Mouse (Mus musculus) liver, embryonic 14.5 days (tissue): Measurements from ENCODE around the gene Ostf1. TPM values are rescaled to one million over a fixed set of nuclear protein-coding genes. Genes with fewer than 3 reads are reported as not detected.

Experiments
- ATAC-seq: fragments of 200-750 bp; cut with Nextera tagmentation; 2 replicates; pipeline ENCODE4 v1.8.0; 2017; ENCODE audit warnings: moderate number of reproducible peaks, mild to moderate bottlenecking, moderate library complexity; ENCODE audit not compliant: insufficient read depth
- DNase-seq, 3 experiments: peaks; one replicate each; pipeline ENCODE4 v3.0.0-alpha.2; 2012 to 2013; ENCODE audit warnings: low read depth in 3 of 3, low spot score in 3 of 3
- H3K27ac ChIP-seq: fragments of 300-500 bp; sonication (generic); 2 replicates; pipeline ENCODE4 v1.5.1; 2014; ENCODE audit warnings: moderate library complexity, mild to moderate bottlenecking, control low read depth, inconsistent platforms
- H3K27me3 ChIP-seq: fragments of 300-500 bp; sonication (generic); 2 replicates; pipeline ENCODE4 v1.6.1; 2014; ENCODE audit warnings: mild to moderate bottlenecking, low read length, moderate library complexity; ENCODE audit not compliant: control insufficient read depth, insufficient read depth
- H3K36me3 ChIP-seq: fragments of 300-500 bp; sonication (generic); replicated peaks from 2 replicates; pipeline ENCODE4 v1.6.1; 2014; ENCODE audit warnings: low read depth; ENCODE audit not compliant: control insufficient read depth, insufficient read depth
- H3K4me1 ChIP-seq, 2 experiments: fragments of 200-500 bp in 1 of 2; fragments of 300-500 bp in 1 of 2; sonication (generic) in 1 of 2; replicated peaks; 2 replicates each; pipeline ENCODE4 v1.6.1; 2012 to 2014; ENCODE audit warnings: antibody characterized with exemption in 1 of 2, inconsistent platforms in 1 of 2, low read length in 1 of 2; ENCODE audit not compliant: control insufficient read depth in 2 of 2, insufficient read depth in 2 of 2
- H3K4me2 ChIP-seq: fragments of 300-500 bp; sonication (generic); 2 replicates; pipeline ENCODE4 v1.6.1; 2014; ENCODE audit warnings: low read depth, mild to moderate bottlenecking, control low read depth, moderate library complexity
- H3K4me3 ChIP-seq, 2 experiments: fragments of 200-500 bp in 1 of 2; fragments of 300-500 bp in 1 of 2; sonication (generic) in 1 of 2; 2 replicates each; pipeline ENCODE4 v1.5.1; 2012 to 2014; ENCODE audit warnings: low read depth in 2 of 2, low read length in 2 of 2, mild to moderate bottlenecking in 2 of 2, control low read depth in 1 of 2, inconsistent platforms in 1 of 2, moderate library complexity in 1 of 2; ENCODE audit not compliant: insufficient read depth in 1 of 2
- H3K9ac ChIP-seq: fragments of 300-500 bp; sonication (generic); replicated peaks from 2 replicates; pipeline ENCODE4 v1.6.1; 2014; ENCODE audit warnings: mild to moderate bottlenecking, control low read depth, moderate library complexity
- H3K9me3 ChIP-seq: fragments of 300-500 bp; sonication (generic); 2 replicates; pipeline ENCODE4 v1.6.1; 2016; ENCODE audit warnings: low read length, mixed read lengths; ENCODE audit not compliant: control insufficient read depth
- CTCF ChIP-seq: IDR thresholded peaks from 2 replicates; pipeline ENCODE4 v1.5.1; 2016; ENCODE audit warnings: antibody characterized with exemption, low read depth, control low read depth
- EP300 ChIP-seq: IDR thresholded peaks from 2 replicates; pipeline ENCODE4 v1.6.1; 2016; ENCODE audit warnings: antibody characterized with exemption, low read depth
- WGBS: fragments of 180-500 bp; shearing (Covaris S2); extraction: QIAGEN DNeasy Blood & Tissue Kit; methylation state at CpG from one replicate; pipeline ENCODE4 v1.1.7; 2014; ENCODE audit not compliant: insufficient replicate concordance; 5-methylcytosine and 5-hydroxymethylcytosine counted together
- polyA plus RNA-seq, 2 experiments: library from polyadenylated mRNA; depleted of rRNA in 1 of 2; stranded (reverse) in 1 of 2; unstranded in 1 of 2; fragments of >200 nt; fragmentation: Nextera tagmentation in 1 of 2; extraction: Ambion mirVana in 1 of 2; gene quantifications; 2 replicates each; pipeline versions ENCODE4 v1.2.1 to v1.2.3; 2012 to 2014

Gene Ostf1
- polyA plus RNA-seq, 2 experiments = 29.8 to 56.9 TPM

DNA sequence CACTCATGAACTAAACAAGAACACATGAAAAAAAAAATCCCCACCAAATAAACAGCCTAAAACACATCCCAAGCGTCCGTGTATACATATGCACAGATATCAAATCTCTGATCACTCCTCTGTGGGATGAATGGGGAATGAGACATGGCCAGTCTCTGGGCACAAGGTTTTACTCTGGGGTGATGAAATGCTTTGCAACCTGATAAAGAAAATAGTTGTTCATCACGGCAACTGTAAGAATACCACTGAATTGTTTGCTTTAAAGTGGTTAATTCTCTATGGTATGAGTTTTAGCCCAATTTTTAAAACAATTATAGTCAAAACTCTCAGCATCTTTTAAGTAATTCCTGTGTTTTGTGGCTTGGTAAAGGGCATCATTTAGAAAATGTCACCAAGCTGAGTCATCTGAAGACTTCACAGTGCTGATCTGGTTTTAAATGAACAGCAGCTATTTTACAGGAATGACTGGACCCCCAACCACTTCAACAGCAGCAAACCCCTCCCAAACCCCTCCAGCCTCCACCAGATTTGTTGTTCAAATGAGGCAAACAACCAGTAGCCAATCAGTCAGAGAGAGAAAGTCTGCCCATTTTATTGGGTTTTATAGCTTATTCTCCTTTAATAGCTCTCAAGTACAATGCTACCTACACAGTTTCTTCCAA is 33.2 kb downstream of the Ostf1 start:
- Histone ChIP-seq H3K4me1 (0 out of 4 replicates have a peak, but pooled peaks cover 0 to 2% of the 10 kb centered on the region in 2 experiments), H3K4me2 (no peak overlapping the region), H3K9me3 (no peaks in the 10 kb centered on the region), H3K4me3 (no peak overlapping the region), H3K36me3 (no peaks in the 10 kb centered on the region), H3K27ac (no peak overlapping the region), H3K27me3 (no peaks in the 10 kb centered on the region), H3K9ac (no peak overlapping the region)
- TF ChIP-seq EP300 (no peak), CTCF (no peak)
- 66% methylated on average over 3 of the region's 3 CpGs for WGBS
- DNase-seq (no peak), ATAC-seq (no peak)

DNA sequence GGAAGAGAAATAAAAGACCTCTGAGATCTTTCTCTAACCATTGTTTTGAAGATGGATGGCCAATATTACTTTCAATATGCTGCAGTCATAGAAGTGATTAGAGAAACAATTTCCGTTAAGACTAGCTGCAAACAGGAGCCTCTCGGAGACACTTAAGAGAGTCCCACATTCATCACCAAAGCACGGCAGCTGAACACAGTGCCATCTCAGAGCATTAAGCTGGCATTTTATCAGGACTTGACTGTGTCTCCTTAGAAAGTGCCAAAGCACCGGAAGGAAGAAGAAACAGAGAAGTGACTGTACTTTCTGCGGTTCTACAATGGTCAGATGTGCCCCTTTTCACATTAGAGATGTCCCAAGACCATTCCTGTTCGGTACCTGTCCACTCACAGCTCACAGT is 33.9 kb downstream of the Ostf1 start:
- Histone ChIP-seq H3K27me3 (no peaks in the 10 kb centered on the region), H3K4me2 (no peak overlapping the region), H3K27ac (no peak overlapping the region), H3K9me3 (no peaks in the 10 kb centered on the region), H3K4me3 (no peak overlapping the region), H3K36me3 (no peaks in the 10 kb centered on the region), H3K9ac (no peak overlapping the region), H3K4me1 (0 out of 4 replicates have a peak, but pooled peaks cover 0 to 2% of the 10 kb centered on the region in 2 experiments)
- WGBS = 69% methylated on average over 6 of the region's 6 CpGs
- DNase-seq (no peak), ATAC-seq (no peak)
- TF ChIP-seq EP300 (no peak), CTCF (no peak)

DNA sequence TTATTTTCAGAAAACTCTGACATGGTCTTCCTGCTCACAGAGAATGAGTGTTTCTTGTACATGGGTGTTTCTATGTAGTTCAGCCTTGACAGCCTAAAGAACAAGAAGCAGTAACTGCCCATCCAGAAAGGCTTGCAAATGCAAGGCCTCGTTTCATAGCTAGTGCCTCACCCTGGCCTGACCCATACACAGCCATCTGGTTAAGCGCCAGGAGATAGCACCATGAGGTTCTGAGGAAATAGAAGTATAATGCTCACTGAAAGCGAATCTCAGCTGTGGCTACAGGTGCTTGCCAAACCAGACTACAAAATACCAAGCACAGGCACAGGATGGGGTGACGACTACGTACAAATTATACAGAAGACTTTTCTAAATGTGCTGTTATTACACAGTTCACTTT is 34.7 kb downstream of the Ostf1 start:
- Histone ChIP-seq H3K4me2 (no peak overlapping the region), H3K36me3 (no peaks in the 10 kb centered on the region), H3K27me3 (no peaks in the 10 kb centered on the region), H3K27ac (no peak overlapping the region), H3K9ac (no peak overlapping the region), H3K9me3 (no peaks in the 10 kb centered on the region), H3K4me1 (0 out of 4 replicates have a peak, but pooled peaks cover 0 to 2% of the 10 kb centered on the region in 2 experiments), H3K4me3 (no peak overlapping the region)
- no peak for DNase-seq
- ATAC-seq = no peak
- TF ChIP-seq EP300 (no peak), CTCF (no peak)
- WGBS = 76% methylated on average over 5 of the region's 5 CpGs

DNA sequence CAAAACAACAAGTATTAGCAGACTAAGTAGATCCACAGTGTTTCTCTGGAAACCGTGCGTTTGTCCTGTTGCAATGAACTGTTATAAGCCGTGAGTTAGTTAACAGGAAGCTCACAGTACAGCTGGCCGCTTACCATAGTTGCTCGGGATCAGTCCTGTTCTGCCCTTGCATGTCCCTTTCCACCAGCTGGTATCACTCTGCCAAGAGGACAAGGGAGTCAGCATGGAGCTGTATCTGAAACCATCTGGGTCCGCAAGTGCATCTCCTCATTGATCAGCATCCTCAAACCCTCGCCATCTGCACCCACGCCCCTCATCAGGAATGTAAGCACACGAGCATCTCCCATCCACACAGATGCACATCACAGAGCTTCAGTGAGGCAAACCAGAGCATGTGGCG is 37.9 kb downstream of the Ostf1 start:
- Histone ChIP-seq H3K27me3 (no peaks in the 10 kb centered on the region), H3K4me3 (no peak overlapping the region), H3K9ac (no peak overlapping the region), H3K27ac (no peak overlapping the region), H3K36me3 (no peaks in the 10 kb centered on the region), H3K9me3 (no peaks in the 10 kb centered on the region), H3K4me1 (peaks cover 0 to 6% of the 10 kb centered on the region in 2 experiments; a peak in 2 of 4 replicates), H3K4me2 (no peak overlapping the region)
- ATAC-seq (no peak), DNase-seq (no peak)
- 77% methylated on average over 10 of the region's 10 CpGs for WGBS
- no peak for TF ChIP-seq CTCF
- TF ChIP-seq EP300 = no peak

DNA sequence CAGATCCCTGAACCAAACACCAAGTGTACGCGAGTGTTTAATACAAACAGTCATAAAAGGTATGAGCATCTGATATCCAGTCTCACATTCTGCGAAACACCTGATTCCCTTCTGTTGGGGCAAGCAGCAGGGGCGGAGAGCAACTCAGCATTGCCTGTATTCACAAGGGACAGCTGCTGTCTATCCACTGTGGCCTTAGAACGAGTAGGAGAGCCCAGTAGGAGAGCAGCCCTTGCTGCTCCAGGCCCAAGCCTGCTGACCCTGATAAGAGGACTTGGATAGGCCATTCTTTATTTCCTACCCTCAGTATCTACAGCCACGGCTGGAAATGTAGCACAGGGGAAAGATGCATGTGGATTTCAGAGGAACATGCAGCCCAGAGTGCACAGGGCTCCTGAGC is 38.7 kb downstream of the Ostf1 start:
- peaks cover 0 to 6% of the 10 kb centered on the region in 2 experiments; a peak in 2 of 4 replicates for H3K4me1 ChIP-seq
- WGBS = 69% methylated on average over 6 of the region's 6 CpGs
- no peak for ATAC-seq
- no peak for TF ChIP-seq EP300
- no peak for TF ChIP-seq CTCF
- H3K4me2 ChIP-seq = no peak overlapping the region
- no peak for DNase-seq
- H3K27me3 ChIP-seq = no peaks in the 10 kb centered on the region
- no peak overlapping the region for H3K9ac ChIP-seq
- H3K4me3 ChIP-seq = no peak overlapping the region
- H3K27ac ChIP-seq = no peak overlapping the region
- no peaks in the 10 kb centered on the region for H3K9me3 ChIP-seq
- no peaks in the 10 kb centered on the region for H3K36me3 ChIP-seq
